Mouse (Mus musculus) right cerebral cortex, adult 2 months (tissue): ENCODE data around the gene Yod1.
A peak's percentile ranks its signal among the peaks of the same experiment; 100 is the strongest.

Source experiments
- DNase-seq, 2 experiments: peaks; one replicate each; pipeline ENCODE4 v3.0.0; 2021 to 2022; ENCODE audit warnings: low spot score in 2 of 2

Gene Yod1

DNA sequence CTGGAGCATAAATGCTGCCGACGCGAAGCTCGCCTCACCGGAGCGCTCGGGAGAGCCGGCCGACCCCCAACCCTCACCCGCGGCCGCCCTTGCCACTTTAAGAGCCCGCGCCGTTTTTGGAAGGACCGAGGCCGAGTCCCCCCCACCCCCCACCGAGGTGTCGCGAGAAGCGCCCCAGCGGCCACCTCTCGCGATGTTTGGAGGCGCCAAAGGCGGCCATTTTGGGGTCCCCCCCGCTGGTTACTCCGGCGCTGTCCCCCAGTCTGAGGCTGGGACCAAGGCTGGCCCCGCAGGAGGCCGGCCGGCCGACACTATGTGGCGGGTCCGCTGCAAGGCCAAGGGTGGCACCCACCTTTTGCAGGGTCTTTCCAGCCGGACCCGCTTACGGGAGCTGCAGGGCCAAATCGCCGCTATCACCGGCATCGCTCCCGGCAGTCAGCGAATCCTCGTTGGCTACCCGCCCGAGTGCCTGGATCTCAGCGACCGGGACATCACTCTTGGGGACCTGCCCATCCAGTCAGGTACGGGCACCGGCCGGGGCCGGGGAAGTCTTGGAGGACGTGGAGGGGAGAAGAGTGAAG is at the start of gene Yod1:
TSS of gene Yod1 (plus strand) at position 37 of the 581 bp plus-strand sequence.
- DNase-seq, result peak; percentile 84 to 87

- no peak for DNase-seq
These were observed 38.6 kb upstream of the Yod1 start for GRCm38 (mm10) chr1:130678551-130678950.

GRCm38 (mm10) chr1:130681075-130681474 is 36.1 kb upstream of the Yod1 start:
- DNase-seq, result no peak

DNA sequence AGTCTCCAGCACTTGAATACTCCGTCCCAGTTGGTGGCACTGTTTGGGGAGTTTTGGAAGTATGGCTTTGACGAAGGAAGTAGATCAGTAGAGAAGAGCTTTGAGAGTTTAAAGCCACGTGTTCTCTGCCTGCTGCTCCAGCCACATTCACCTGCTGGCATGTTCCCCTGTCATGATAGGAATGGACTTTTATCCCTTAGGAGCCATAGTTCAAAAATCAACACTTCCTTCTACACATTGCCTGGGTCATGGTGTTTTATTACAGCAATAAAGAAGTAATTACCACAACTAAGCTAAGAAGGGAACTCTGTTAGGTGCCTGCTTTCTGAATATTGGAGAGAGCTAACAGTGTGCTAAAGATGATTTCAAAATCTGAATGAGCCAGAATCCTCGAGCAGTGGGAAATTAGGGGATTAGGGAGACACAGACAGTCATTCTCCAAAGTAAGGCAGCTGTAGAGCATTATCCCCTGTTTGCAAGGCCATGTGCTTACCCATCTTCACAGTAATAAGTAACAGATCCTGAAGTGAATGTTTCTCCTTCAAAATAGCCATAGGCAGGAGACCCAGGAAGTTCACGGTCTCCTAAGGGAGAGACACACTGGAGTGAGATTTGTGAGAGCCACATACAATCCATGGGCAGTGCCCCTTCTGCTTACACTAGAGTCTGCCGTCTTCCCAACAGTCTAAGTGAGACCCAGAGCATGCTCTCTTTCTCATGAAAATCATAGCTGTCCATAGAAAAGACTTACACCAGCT is 35.3 kb upstream of the Yod1 start:
- DNase-seq, result no peak

DNA sequence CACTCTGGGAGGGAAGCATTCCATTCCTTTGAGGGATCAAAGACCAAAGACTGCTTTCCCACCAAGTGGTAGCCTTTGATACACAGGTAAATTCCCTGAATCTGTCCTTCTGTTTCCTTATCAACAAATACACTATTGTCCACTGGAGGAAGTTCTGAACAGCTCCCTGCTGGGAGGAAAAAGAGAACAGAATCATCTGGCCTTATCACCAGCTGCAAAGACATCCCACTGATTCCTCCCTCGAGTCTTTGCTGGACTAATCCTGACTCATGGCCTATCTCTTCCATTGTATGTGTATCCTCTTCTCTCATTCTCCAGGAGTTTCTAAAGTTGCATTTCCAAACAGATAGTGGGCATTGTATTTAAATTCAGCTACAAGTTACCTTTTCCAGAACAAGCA is 33.2 kb upstream of the Yod1 start:
- no peak for DNase-seq

GRCm38 (mm10) chr1:130698601-130699000 is 18.5 kb upstream of the Yod1 start:
- no peak for DNase-seq

GRCm38 (mm10) chr1:130699937-130700633 is 17.0 kb upstream of the Yod1 start:
- peak in 1 of 2 experiments; percentile 50 for DNase-seq

GRCm38 (mm10) chr1:130701976-130702375 is 15.2 kb upstream of the Yod1 start:
- DNase-seq, result no peak

DNA sequence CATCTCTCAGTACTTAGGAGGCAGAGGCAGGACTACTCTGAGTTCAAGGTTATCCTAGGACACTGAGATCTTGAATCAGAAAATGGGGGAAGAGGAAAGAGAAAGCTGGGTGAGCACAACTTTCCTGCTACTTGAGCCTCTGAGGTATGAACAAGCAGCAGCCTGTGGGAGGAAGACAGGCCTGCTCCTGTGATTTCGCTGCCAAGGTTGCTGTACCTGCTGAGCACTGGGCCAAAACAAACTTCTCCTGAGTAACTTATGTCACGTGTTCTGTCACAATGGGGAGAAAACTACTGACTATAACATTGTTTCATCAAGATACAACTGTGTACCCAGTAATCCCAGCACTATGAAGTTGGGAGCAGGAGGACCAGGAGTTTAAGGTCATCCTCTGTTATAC is 13.5 kb upstream of the Yod1 start:
- DNase-seq, result no peak

- DNase-seq, result no peak
These were observed 6.6 kb upstream of the Yod1 start for GRCm38 (mm10) chr1:130710283-130711080.

- no peak for DNase-seq
These were observed 3.1 kb upstream of the Yod1 start for GRCm38 (mm10) chr1:130714046-130714445.

DNA sequence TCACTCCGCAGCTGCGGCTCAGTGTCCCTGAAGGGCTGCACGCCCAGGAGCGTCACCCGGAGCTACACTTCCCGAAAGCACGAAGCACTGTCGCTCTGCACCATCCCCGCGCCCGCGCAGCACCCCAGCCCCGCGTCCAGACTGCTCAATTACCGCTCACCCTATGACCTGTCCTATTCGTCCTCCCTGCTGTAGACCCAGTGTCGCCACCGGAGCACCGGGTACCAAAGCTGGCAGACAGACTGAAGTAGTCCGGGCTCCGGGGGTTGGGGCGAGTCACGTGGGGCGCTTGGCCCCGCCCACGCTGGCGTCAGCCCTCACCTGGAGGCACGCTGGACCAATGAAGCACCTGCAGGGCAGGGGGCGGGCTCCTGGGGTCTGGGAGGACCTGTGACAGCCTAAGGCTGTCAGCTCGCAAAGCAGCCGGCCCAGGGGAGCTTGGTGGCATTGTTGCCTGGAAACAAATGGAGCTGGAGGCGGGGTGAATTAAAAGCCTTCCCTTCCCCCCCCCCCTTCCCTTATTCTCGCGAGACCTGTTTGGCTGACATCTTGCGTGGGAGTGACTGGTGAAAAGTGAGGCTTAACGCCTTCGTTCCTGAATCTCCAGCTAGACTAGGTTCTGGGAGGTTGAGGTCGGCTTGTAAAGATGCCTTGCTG is 1.4 kb upstream of the Yod1 start, which contains the start of gene Gm29427:
TSS of gene Gm29427 (minus strand) at position 239 of the 657 bp plus-strand sequence.
- DNase-seq, result peak; percentile 93 to 96

DNA sequence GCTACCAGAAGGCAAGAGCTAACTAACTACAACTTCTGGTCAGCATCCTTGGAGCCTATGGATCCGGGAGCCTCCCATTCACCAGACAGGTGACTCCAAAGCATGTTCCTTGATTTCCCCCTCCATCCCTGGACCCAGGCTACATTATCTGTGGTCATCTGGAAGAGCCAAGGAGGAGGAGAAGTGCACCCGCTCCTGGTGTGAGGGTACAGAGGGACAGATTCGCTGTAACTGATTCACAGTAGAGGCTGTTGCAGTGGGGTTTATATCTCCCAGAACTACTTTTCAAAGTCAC is 962 bp upstream of the Yod1 start:
- no peak for DNase-seq

- DNase-seq, result peak; percentile 47 to 49
These were observed 425 bp upstream of the Yod1 start for GRCm38 (mm10) chr1:130716513-130717290.

- no peak for DNase-seq
These were observed 7.1 kb downstream of the Yod1 start for GRCm38 (mm10) chr1:130724206-130724605.

DNA sequence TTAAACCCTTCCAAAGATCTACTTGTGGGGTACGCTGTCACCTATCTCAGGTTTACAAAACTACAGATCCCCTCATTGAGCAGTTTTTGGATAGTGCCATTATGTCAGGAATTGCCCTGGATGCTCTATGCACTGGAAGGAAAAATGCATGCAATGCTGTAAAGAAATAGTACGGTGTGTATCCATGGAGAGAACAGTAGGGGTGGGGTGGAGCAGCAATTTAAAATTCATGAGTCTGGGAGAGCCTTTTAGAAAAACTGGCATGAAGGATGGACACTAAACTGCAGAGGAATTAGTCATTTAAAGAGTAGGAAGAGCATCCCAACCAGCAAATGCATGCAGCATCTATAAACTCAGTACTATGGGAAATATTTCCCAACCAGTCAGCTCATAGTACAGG is 9.3 kb downstream of the Yod1 start:
- DNase-seq, result no peak

- DNase-seq, result no peak
These were observed 10.9 kb downstream of the Yod1 start for GRCm38 (mm10) chr1:130728070-130728469.

DNA sequence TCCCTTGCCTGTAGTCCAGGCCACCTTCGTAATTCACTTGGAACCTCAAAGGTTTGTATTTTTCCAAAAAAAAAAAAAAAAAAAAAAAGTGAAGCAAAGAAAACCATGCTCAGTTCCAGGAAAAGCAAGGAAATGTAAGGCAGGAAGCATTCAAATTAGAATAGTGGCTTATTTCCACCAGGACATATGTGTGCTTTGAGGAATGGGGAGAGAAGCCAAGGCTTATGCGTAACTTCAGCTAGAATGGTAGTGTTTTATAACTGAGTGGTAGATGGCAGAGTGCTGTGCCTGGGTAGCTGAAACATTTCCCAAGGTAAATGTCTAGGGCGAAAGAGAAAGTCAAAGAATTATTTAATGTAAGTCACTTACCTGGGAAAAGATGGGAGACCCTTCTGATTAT is 11.6 kb downstream of the Yod1 start:
- no peak for DNase-seq

GRCm38 (mm10) chr1:130729153-130729552 is 12.0 kb downstream of the Yod1 start, which contains the start of gene Pfkfb2:
TSS of gene Pfkfb2 (minus strand) at chr1:130729253.
- no peak for DNase-seq

GRCm38 (mm10) chr1:130731741-130732337 is 14.7 kb downstream of the Yod1 start, which contains the start of gene AA986860:
TSS of gene AA986860 (plus strand) at chr1:130731976.
- no peak for DNase-seq
